Mouse (Mus musculus) CH12.LX (cell line): Measurements from ENCODE around the gene Ntsr1. TPM values are rescaled to one million over a fixed set of nuclear protein-coding genes. Genes with fewer than 3 reads are reported as not detected.

Experiments used
- DNase-seq: peaks from one replicate; pipeline ENCODE4 v3.0.0-alpha.2; 2013; ENCODE audit errors: extremely low read depth
- H3K27ac ChIP-seq: 2 replicates; pipeline ENCODE4 v1.5.1; 2012; ENCODE audit warnings: low read depth, mild to moderate bottlenecking, control low read depth, moderate library complexity; ENCODE audit not compliant: insufficient read depth
- H3K27me3 ChIP-seq: replicated peaks from 2 replicates; pipeline ENCODE3; 2012; ENCODE audit warnings: inconsistent platforms
- H3K36me3 ChIP-seq, 2 experiments: replicated peaks in 1 of 2; 2 replicates each; pipeline versions ENCODE3 to v1.6.1; 2012; ENCODE audit warnings: inconsistent platforms in 1 of 2, low read length in 1 of 2, mild to moderate bottlenecking in 1 of 2, mixed read lengths in 1 of 2, moderate library complexity in 1 of 2; ENCODE audit not compliant: control insufficient read depth in 1 of 2, insufficient read depth in 1 of 2
- H3K4me1 ChIP-seq, 2 experiments: 2 replicates each; pipeline ENCODE4 v1.6.1; 2012; ENCODE audit warnings: inconsistent platforms in 1 of 2, moderate library complexity in 1 of 2; ENCODE audit not compliant: insufficient read depth in 2 of 2, control insufficient read depth in 1 of 2
- H3K4me2 ChIP-seq: 2 replicates; pipeline ENCODE4 v1.6.1; 2012; ENCODE audit warnings: low read depth, mild to moderate bottlenecking, control low read depth; ENCODE audit not compliant: poor library complexity, insufficient read depth, severe bottlenecking
- H3K4me3 ChIP-seq, 3 experiments: fragments of 150-350 bp in 1 of 3; sonication (generic) in 1 of 3; replicated peaks in 1 of 3; 2 replicates each; pipeline versions ENCODE3 to v1.5.1; 2011 to 2012; ENCODE audit warnings: low read depth in 2 of 3, low read length in 2 of 3, mild to moderate bottlenecking in 2 of 3, moderate library complexity in 2 of 3, control low read depth in 1 of 3, improper control_type of control experiment in 1 of 3, inconsistent platforms in 1 of 3, mixed read lengths in 1 of 3; ENCODE audit not compliant: poor library complexity in 1 of 3
- H3K79me2 ChIP-seq: replicated peaks from 2 replicates; pipeline ENCODE4 v1.6.1; 2012; ENCODE audit warnings: mild to moderate bottlenecking, moderate library complexity; ENCODE audit not compliant: control insufficient read depth, poor library complexity, insufficient read depth, severe bottlenecking; ENCODE audit errors: extremely low read depth
- H3K9ac ChIP-seq: 2 replicates; pipeline ENCODE4 v1.6.1; 2012; ENCODE audit warnings: low read depth, mild to moderate bottlenecking, control low read depth, moderate library complexity; ENCODE audit not compliant: insufficient read depth
- H3K9me3 ChIP-seq: replicated peaks from 2 replicates; pipeline ENCODE3; 2012; ENCODE audit warnings: low read length, inconsistent platforms, mixed read lengths
- BHLHE40 ChIP-seq: IDR thresholded peaks from 2 replicates; pipeline ENCODE4 v1.6.1; 2011; ENCODE audit warnings: mild to moderate bottlenecking, low read depth, low read length, improper control_type of control experiment
- CHD1 ChIP-seq: IDR thresholded peaks from 2 replicates; pipeline ENCODE4 v1.6.1; 2012; ENCODE audit warnings: low read depth, low read length, improper control_type of control experiment, inconsistent platforms
- CHD2 ChIP-seq: IDR thresholded peaks from 2 replicates; pipeline ENCODE4 v1.6.1; 2011; ENCODE audit warnings: low read length, improper control_type of control experiment
- CTCF ChIP-seq, 2 experiments: IDR thresholded peaks in 1 of 2; conservative IDR thresholded peaks in 1 of 2; 2 replicates each; pipeline ENCODE4 v1.5.1; 2011 to 2012; ENCODE audit warnings: low read depth in 2 of 2, low read length in 2 of 2, improper control_type of control experiment in 1 of 2, inconsistent platforms in 1 of 2, mild to moderate bottlenecking in 1 of 2, moderate library complexity in 1 of 2
- E2F4 ChIP-seq: IDR thresholded peaks from 2 replicates; pipeline ENCODE4 v1.6.1; 2011; ENCODE audit warnings: low read depth, low read length, improper control_type of control experiment; ENCODE audit not compliant: insufficient replicate concordance
- ELF1 ChIP-seq: IDR thresholded peaks from 2 replicates; pipeline ENCODE4 v1.6.1; 2014; ENCODE audit warnings: low read depth, mild to moderate bottlenecking, inconsistent platforms, low read length, improper control_type of control experiment
- EP300 ChIP-seq: IDR thresholded peaks from 2 replicates; pipeline ENCODE4 v1.6.1; 2011; ENCODE audit warnings: low read length, improper control_type of control experiment
- ETS1 ChIP-seq: conservative IDR thresholded peaks from 2 replicates; pipeline ENCODE4 v1.6.1; 2012; ENCODE audit warnings: low read depth, mild to moderate bottlenecking, inconsistent platforms, low read length, improper control_type of control experiment, moderate library complexity
- GABPA ChIP-seq: IDR thresholded peaks from 2 replicates; pipeline ENCODE4 v1.6.1; 2012; ENCODE audit warnings: low read depth, low read length, improper control_type of control experiment, inconsistent platforms; ENCODE audit not compliant: insufficient replicate concordance
- HCFC1 ChIP-seq: IDR thresholded peaks from 2 replicates; pipeline ENCODE4 v1.6.1; 2012; ENCODE audit warnings: low read depth, mild to moderate bottlenecking, inconsistent platforms, low read length, improper control_type of control experiment
- IRF4 ChIP-seq: IDR thresholded peaks from 2 replicates; pipeline ENCODE4 v1.6.1; 2014; ENCODE audit warnings: low read depth, mild to moderate bottlenecking, inconsistent platforms, low read length, improper control_type of control experiment
- JUND ChIP-seq: conservative IDR thresholded peaks from 2 replicates; pipeline ENCODE4 v1.6.1; 2011; ENCODE audit warnings: low read depth, low read length, improper control_type of control experiment
- KAT2A ChIP-seq: IDR thresholded peaks from 2 replicates; pipeline ENCODE4 v1.6.1; 2012; ENCODE audit warnings: low read length, improper control_type of control experiment, inconsistent platforms; ENCODE audit not compliant: insufficient replicate concordance
- MAFK ChIP-seq: IDR thresholded peaks from 2 replicates; pipeline ENCODE4 v1.6.1; 2011; ENCODE audit warnings: low read length, improper control_type of control experiment; ENCODE audit not compliant: insufficient replicate concordance
- MAX ChIP-seq: IDR thresholded peaks from 2 replicates; pipeline ENCODE4 v1.6.1; 2011; ENCODE audit warnings: low read length, improper control_type of control experiment
- MAZ ChIP-seq: IDR thresholded peaks from 2 replicates; pipeline ENCODE4 v1.6.1; 2012; ENCODE audit warnings: low read depth, mild to moderate bottlenecking, inconsistent platforms, low read length, improper control_type of control experiment, moderate library complexity
- MXI1 ChIP-seq: IDR thresholded peaks from 2 replicates; pipeline ENCODE4 v1.6.1; 2011; ENCODE audit warnings: mild to moderate bottlenecking, low read depth, low read length, improper control_type of control experiment
- MYC ChIP-seq: IDR thresholded peaks from 2 replicates; pipeline ENCODE4 v1.6.1; 2011; ENCODE audit warnings: low read depth, mild to moderate bottlenecking, improper control_type of control experiment, low read length
- NELFE ChIP-seq: IDR thresholded peaks from 2 replicates; pipeline ENCODE4 v1.6.1; 2011; ENCODE audit warnings: low read depth, low read length, improper control_type of control experiment
- NRF1 ChIP-seq: IDR thresholded peaks from 2 replicates; pipeline ENCODE4 v1.6.1; 2014; ENCODE audit warnings: low read depth, mild to moderate bottlenecking, inconsistent platforms, low read length, improper control_type of control experiment, moderate library complexity
- PAX5 ChIP-seq: IDR thresholded peaks from 2 replicates; pipeline ENCODE4 v1.6.1; 2012; ENCODE audit warnings: low read length, inconsistent platforms, mixed read lengths
- POLR2A ChIP-seq: IDR thresholded peaks from 2 replicates; pipeline ENCODE4 v1.6.1; 2011; ENCODE audit warnings: low read depth, mild to moderate bottlenecking, improper control_type of control experiment, low read length
- RAD21 ChIP-seq: IDR thresholded peaks from 2 replicates; pipeline ENCODE4 v1.6.1; 2011; ENCODE audit warnings: low read depth, mild to moderate bottlenecking, low read length, improper control_type of control experiment, moderate library complexity
- RCOR1 ChIP-seq: conservative IDR thresholded peaks from 2 replicates; pipeline ENCODE4 v1.6.1; 2012; ENCODE audit warnings: low read depth, mild to moderate bottlenecking, inconsistent platforms, low read length, improper control_type of control experiment
- SMC3 ChIP-seq: IDR thresholded peaks from 2 replicates; pipeline ENCODE4 v1.6.1; 2011; ENCODE audit warnings: low read depth, low read length, improper control_type of control experiment
- TBP ChIP-seq: conservative IDR thresholded peaks from 2 replicates; pipeline ENCODE4 v1.6.1; 2011; ENCODE audit warnings: low read depth, low read length, improper control_type of control experiment
- TCF12 ChIP-seq: IDR thresholded peaks from 2 replicates; pipeline ENCODE4 v1.6.1; 2014; ENCODE audit warnings: low read depth, mild to moderate bottlenecking, inconsistent platforms, low read length, improper control_type of control experiment
- UBTF ChIP-seq: IDR thresholded peaks from 2 replicates; pipeline ENCODE4 v1.6.1; 2012; ENCODE audit warnings: low read depth, mild to moderate bottlenecking, inconsistent platforms, low read length, improper control_type of control experiment, moderate library complexity
- USF1 ChIP-seq: IDR thresholded peaks from 2 replicates; pipeline ENCODE4 v1.6.1; 2014; ENCODE audit warnings: low read depth, mild to moderate bottlenecking, inconsistent platforms, low read length, improper control_type of control experiment
- USF2 ChIP-seq: conservative IDR thresholded peaks from 2 replicates; pipeline ENCODE4 v1.6.1; 2011; ENCODE audit warnings: low read depth, low read length, improper control_type of control experiment
- ZC3H11A ChIP-seq: IDR thresholded peaks from 2 replicates; pipeline ENCODE4 v1.6.1; 2012; ENCODE audit warnings: low read depth, mild to moderate bottlenecking, inconsistent platforms, low read length, improper control_type of control experiment
- ZMIZ1 ChIP-seq: IDR thresholded peaks from 2 replicates; pipeline ENCODE4 v1.6.1; 2012; ENCODE audit warnings: low read depth, mild to moderate bottlenecking, inconsistent platforms, low read length, improper control_type of control experiment
- ZNF384 ChIP-seq: IDR thresholded peaks from 2 replicates; pipeline ENCODE4 v1.6.1; 2012; ENCODE audit warnings: low read depth, low read length, improper control_type of control experiment, inconsistent platforms
- dilution Hi-C: fragments of 300-500 bp; cut with MboI; formaldehyde crosslinking; loops from 2 replicates; pipeline ENCODE4 v1.14.3; 2020; ENCODE audit warnings: low sequenced_read_pairs; ENCODE audit not compliant: extremely low pct_unique_long_range_greater_than_20kb, extremely low pct_ligation_motif_present
- in situ Hi-C: fragments of 300-500 bp; cut with MboI; formaldehyde crosslinking; loops from 3 replicates; pipeline ENCODE4 v1.14.3; 2019; ENCODE audit warnings: low sequenced_read_pairs, low pct_ligation_motif_present, low pct_unique_long_range_greater_than_20kb, mixed read lengths
- polyA plus RNA-seq: library from polyadenylated mRNA; unstranded; fragments of >175 nt; gene quantifications from 2 replicates; pipeline ENCODE4 v1.2.1, GENCODE M21; 2012; ENCODE audit warnings: low read depth; ENCODE audit not compliant: insufficient read length
- total RNA-seq, 2 experiments: library from RNA; depleted of rRNA; stranded (reverse); fragments of 300-350 nt in 1 of 2; fragments of >200 nt in 1 of 2; gene quantifications; 2 replicates each; pipeline ENCODE4 v1.2.3; 2012 to 2014

Gene Ntsr1
- total and polyA plus RNA-seq, 3 experiments: not detected

GRCm38 (mm10) chr2:180563296-180563695 lies 63.5 kb downstream of the Ntsr1 start:
- in situ Hi-C loops: no loop called here
- no peaks in the 10 kb centered on the region for H3K27me3 ChIP-seq

GRCm38 (mm10) chr2:180563841-180564240 lies 64.1 kb downstream of the Ntsr1 start:
- dilution Hi-C loops: no loop called here
- H3K36me3 ChIP-seq: no peaks in the 10 kb centered on the region
- H3K27me3 ChIP-seq: no peaks in the 10 kb centered on the region

More at GRCm38 (mm10) chr2:180563296-180563695, 63.5 kb downstream of the Ntsr1 start:
- Histone ChIP-seq H3K4me2 (peak overlapping the region; percentile 55), H3K4me3 (no peak overlapping the region), H3K9ac (no peak overlapping the region), H3K4me1 (peaks cover 15 to 19% of the 10 kb centered on the region in 2 experiments), H3K36me3 (no peaks in the 10 kb centered on the region), H3K9me3 (peaks cover 2% of the 10 kb centered on the region), H3K27ac (no peak overlapping the region; the same call in 1 of the 2 replicates), H3K79me2 (no peaks in the 10 kb centered on the region)
- TF ChIP-seq GABPA: no peak
- no peak for TF ChIP-seq CHD2
- TF ChIP-seq RAD21: no peak
- TF ChIP-seq PAX5: no peak
- TF ChIP-seq TBP: no peak
- no peak for TF ChIP-seq MAZ
- TF ChIP-seq ELF1: peak; percentile 55; the same call in 1 of the 2 replicates
- TF ChIP-seq BHLHE40: peak; percentile 59
- no peak for TF ChIP-seq ZNF384
- TF ChIP-seq JUND: no peak
- no peak for TF ChIP-seq ZC3H11A
- no peak for TF ChIP-seq NRF1
- TF ChIP-seq EP300: 0 out of 2 replicates have a peak, but pooled peaks have one; percentile 38
- no peak for TF ChIP-seq MAFK
- TF ChIP-seq MAX: 0 out of 2 replicates have a peak, but pooled peaks have one; percentile 3
- TF ChIP-seq TCF12: peak; percentile 38; the same call in 1 of the 2 replicates
- TF ChIP-seq MYC: 0 out of 2 replicates have a peak, but pooled peaks have one; percentile 32
- TF ChIP-seq SMC3: no peak
- TF ChIP-seq NELFE: no peak
- no peak for TF ChIP-seq UBTF
- peak; percentile 30; the same call in 1 of the 2 replicates for TF ChIP-seq ETS1
- TF ChIP-seq CHD1: no peak
- no peak for TF ChIP-seq RCOR1
- TF ChIP-seq HCFC1: no peak
- no peak for TF ChIP-seq E2F4
- no peak for TF ChIP-seq POLR2A
- TF ChIP-seq MXI1: no peak
- TF ChIP-seq KAT2A: no peak
- 0 out of 2 replicates have a peak, but pooled peaks have one; percentile 28 for TF ChIP-seq IRF4
- no peak for TF ChIP-seq USF2
- no peak for TF ChIP-seq ZMIZ1
- no peak for TF ChIP-seq CTCF (conservative IDR thresholded peaks at IDR 0.05 in 1 of 2, IDR thresholded peaks at IDR 0.05 in 1 of 2; ENCODE audit: low read depth in 2 of 2, low read length in 2 of 2)
- dilution Hi-C loops: no loop called here
- no peak for DNase-seq

More at GRCm38 (mm10) chr2:180563841-180564240, 64.1 kb downstream of the Ntsr1 start:
- H3K4me1 ChIP-seq: peaks cover 15 to 19% of the 10 kb centered on the region in 2 experiments
- no peak overlapping the region for H3K4me3 ChIP-seq
- H3K27ac ChIP-seq: no peak overlapping the region
- peak overlapping the region; percentile 55 for H3K4me2 ChIP-seq
- no peak overlapping the region for H3K9ac ChIP-seq
- no peaks in the 10 kb centered on the region for H3K79me2 ChIP-seq
- TF ChIP-seq EP300 (no peak), USF1 (no peak), KAT2A (no peak), BHLHE40 (0 out of 2 replicates have a peak, but pooled peaks have one; percentile 11), MAZ (no peak), RAD21 (no peak)
- in situ Hi-C loops: no loop called here
- peaks cover 2% of the 10 kb centered on the region for H3K9me3 ChIP-seq
- no peak for DNase-seq
